Mouse (Mus musculus) erythroblast, embryonic 14.5 days (primary cell): ENCODE data around the gene Tmem145.

ENCODE experiments used
- GATA1 ChIP-seq: IDR thresholded peaks from 2 replicates; pipeline ENCODE4 v1.6.1; 2012; ENCODE audit warnings: low read length, inconsistent platforms, mixed read lengths
- TAL1 ChIP-seq: IDR thresholded peaks from 3 replicates; pipeline ENCODE4 v1.6.1; 2012; ENCODE audit warnings: low read length, inconsistent platforms, mixed read lengths

- TF ChIP-seq GATA1 (no peak), TAL1 (no peak)
These were observed 43.0 kb downstream of the Tmem145 start for GRCm38 (mm10) chr7:25348861-25349260.
